Comparison of ENCODE assay signal across 8 mouse cellular contexts in the genomic region with DNA sequence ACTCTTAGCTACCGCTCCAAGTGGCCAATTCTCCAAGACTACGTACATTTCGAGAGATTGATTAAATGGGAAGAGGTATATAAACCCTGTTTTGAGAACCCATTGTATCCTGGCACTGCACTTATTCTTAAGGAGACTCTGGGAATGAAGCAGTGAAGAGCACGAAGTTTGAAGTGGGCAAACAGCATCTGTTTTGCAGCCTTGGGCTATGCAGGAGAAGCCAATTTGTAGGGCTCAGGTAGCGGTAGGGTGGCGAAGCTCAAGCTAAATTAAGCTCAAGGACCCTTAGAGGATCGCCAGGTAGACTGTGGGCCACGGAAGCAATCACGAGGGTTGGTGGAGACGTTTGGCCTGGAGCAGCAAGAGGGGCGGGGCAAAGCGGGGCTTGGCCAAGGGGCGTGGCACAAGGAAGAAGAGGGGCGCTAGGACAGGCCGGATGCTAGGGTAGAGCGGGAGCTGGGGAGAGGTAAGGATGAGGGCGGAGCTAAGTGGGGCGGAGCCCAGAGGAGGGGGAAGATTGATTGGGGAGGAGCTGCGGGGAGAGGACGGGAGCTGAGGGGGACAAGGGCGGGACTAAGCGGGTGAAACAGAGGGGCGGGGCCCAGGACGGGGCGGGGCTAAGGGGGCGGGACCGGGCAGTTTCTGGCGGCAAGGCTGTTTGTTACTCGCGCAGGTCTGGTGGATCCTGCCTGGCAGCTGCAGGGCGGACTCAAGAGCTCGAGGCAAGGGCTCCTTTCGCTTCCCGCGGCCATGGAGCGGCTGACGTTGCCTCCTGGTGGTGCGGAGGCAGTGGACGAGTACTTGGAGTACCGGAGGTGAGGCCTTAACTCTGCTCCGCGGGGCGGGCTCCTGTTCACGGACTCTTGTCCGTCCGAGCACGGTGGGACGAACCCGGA. TPM values are rescaled to one million over a fixed set of nuclear protein-coding genes. Genes with fewer than 3 reads are reported as not detected.
DNase-seq lines count a peak whose midpoint lies in the region; TF ChIP-seq lines count a peak whose summit lies in the region.

TSS of gene Fam221a (plus strand) at position 581 of the 896 bp plus-strand sequence.

- H3K27ac ChIP-seq in gastrocnemius, adult 2 months: peak within 1 kb of the TSS; percentile 81

- no peaks in the 10 kb centered on the region for H3K36me3 ChIP-seq in megakaryocyte, embryonic 14.5 days (replicated peaks; ENCODE audit: low read length)

- H3K4me1 ChIP-seq in megakaryocyte, embryonic 14.5 days: peaks cover 21% of the 10 kb centered on the region

- peak; percentile 94 for DNase-seq in WW6 (ENCODE audit: low read depth, low spot score)
- DNase-seq in cerebellum, postnatal 4 days (ENCODE audit: low spot score in 2 of 2): peak; percentile 39 to 68
- DNase-seq in gastrocnemius, adult 2 months: peak; percentile 86
- peak; percentile 73 for DNase-seq in hindlimb bud, embryonic 11.5 days (ENCODE audit: extremely low spot score, low read depth, low spot score)
- DNase-seq in left cerebral cortex, adult 8-10 months (ENCODE audit: low spot score in 2 of 2): peak; percentile 40 to 66
- DNase-seq in right cerebral cortex, postnatal 10 days (ENCODE audit: low spot score in 2 of 2): peak; percentile 63 to 69
- DNase-seq in urinary bladder, postnatal 25 days (ENCODE audit: low spot score): peak; percentile 81

- no peaks in the 10 kb centered on the region for H3K9me3 ChIP-seq in megakaryocyte, embryonic 14.5 days

- TF ChIP-seq CTCF in gastrocnemius, adult 2 months (IDR thresholded peaks at IDR 0.05): peak; percentile 33; the same call in 1 of the 2 replicates

- H3K27me3 ChIP-seq in megakaryocyte, embryonic 14.5 days (replicated peaks): no peaks in the 10 kb centered on the region

- H3K4me3 ChIP-seq in gastrocnemius, adult 2 months: peak within 1 kb of the TSS; percentile 79
- H3K4me3 ChIP-seq in megakaryocyte, embryonic 14.5 days (replicated peaks): peak within 1 kb of the TSS; percentile 94

- intact Hi-C loops in gastrocnemius, adult 2 months (cut with DNase I): loop anchor here (2.0 kb wide), 1 partner anchor 49 kb away; the partner anchor contains the start of gene Ccdc126

RNA-seq across cellular contexts. Expression of gene Fam221a, which starts in this region (rescaled TPM):
- total RNA-seq in gastrocnemius, adult 2 months (2021): under 1 TPM; 0.14 to 0.26 TPM
- total RNA-seq in left cerebral cortex, adult 8-10 months (2022): 1 to 10 TPM; 1.2 to 2.2 (median 1.8) TPM
- 2.3 TPM in 1 of 2 replicates, not detected in the other for polyA plus RNA-seq in megakaryocyte, embryonic 14.5 days (2012; ENCODE audit: insufficient read depth, low replicate concordance)

Comparison
In these comparisons a context has a peak if more than half of its experiments do, and no peak if none do; other contexts are left out.
1. Peak in every context shown above with its lines: DNase-seq, H3K4me3 ChIP-seq and H3K27ac ChIP-seq.
2. Peak in DNase-seq, H3K4me3 ChIP-seq and H3K27ac ChIP-seq in gastrocnemius, adult 2 months; RNA of the gene not detected or under 1 TPM.